Mouse (Mus musculus) frontal cortex, adult (tissue): Measurements from ENCODE around the gene Hspbap1.

ENCODE experiments used
- ATAC-seq: cut with Nextera tagmentation; 2 replicates; pipeline ENCODE4 v1.9.2; 2017; ENCODE audit warnings: mild to moderate bottlenecking, moderate library complexity, mixed read lengths; ENCODE audit not compliant: low TSS enrichment

Hspbap1 gene

DNA sequence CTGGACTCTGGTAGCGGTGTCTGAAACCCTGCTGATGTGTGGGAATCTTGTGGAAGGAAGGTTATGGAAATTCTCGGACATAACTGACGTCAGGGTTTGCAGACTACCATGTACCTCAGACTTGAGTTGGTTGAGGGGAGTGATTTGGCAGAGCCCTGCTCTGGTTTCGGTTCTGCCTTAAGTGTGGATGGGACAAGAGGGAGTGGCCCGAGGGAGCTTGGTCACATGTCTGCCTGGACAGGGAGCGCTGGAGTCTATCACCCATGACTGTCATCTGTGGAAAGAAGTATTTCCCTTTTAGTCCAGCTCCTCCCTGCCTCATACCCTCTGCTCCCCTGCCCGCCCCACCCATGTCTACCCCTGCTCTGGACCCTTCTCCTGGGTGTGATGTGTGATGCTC, 32.0 kb downstream of the Hspbap1 start:
- no peak for ATAC-seq

DNA sequence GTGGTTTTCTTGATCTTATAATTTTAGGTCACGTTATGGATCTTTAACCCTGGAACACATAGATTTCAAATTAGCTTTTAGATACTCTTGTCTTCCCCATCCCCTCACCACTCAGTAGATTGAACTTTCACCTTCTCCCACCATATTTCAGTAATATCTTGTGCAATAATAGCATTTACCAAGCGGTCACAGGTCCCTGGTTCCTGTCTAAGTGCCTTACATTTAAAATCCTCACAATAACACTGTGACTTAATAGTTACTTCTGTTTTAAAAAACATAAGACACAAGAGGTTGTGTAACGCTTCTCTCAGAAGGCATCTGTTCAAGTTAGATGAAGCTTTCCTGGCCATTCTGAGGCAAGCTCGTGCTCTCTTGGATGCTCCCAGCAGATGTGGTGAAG, 33.5 kb downstream of the Hspbap1 start:
- no peak for ATAC-seq

DNA sequence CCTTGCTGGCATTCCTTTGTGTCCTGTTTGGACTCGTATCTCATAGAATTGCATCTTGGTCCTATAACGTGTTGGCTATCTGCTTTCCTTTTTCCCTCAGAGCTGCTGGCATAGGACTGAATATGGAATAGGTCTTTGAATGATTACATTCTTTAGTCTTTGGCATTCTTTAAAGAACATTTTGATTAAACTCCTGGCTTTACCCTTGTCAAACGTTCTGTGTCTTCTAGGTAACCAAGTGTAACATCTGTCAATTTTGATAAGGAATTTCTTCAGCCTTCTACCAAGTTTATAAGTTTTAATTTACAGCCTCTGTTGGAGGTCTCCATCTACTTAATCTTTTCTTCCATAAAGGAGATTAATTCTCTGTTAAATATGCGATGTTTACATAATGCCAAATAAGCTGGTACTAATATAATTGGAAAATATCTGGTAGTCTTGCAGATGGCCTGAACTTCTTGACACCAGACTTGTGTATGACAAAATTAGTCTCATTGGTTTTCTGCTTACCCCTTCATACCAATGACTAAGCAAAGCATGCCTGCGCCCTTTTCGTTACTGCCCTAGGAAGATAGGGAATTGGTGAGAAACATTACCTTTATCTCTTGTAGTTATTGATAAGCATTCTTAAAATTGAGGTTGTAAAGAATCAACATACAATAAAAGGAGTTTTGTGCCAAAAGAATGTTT, 36.9 kb downstream of the Hspbap1 start:
- no peak for ATAC-seq

DNA sequence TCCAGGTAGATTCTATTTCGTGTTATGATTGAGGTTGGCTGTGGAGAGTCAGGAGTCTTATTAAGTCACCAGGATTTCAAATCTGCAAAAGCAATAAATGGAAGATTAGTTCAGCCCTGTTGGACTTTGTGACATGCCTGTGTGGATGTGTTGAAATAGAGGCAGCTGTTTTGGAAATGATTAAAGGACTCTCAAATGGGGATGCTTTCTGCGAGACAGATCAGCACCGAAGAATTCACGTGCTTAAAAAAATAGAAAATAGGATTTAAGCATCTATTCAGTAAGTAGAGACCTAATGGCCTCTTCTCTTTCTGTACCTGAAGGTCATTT, 37.5 kb downstream of the Hspbap1 start:
- no peak for ATAC-seq

DNA sequence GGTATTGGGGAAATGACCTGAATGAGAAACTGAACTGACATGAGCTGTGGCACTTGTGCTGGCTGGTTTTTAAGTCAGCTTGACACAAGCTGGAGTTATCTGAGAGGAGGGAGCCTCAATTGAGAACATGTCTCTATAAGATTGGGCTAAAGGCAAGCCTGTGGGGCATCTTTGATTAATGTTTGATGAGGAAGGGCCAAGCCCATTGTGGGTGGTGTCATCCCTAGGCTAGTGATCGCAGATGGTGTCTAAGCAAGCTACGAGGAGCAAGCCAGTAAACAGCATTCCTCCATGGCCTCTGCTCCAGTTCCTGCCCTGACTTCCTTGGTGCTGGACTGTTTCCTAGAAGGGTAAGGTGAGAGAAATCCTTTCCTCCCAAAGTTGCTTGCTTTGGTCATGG, 38.7 kb downstream of the Hspbap1 start:
- ATAC-seq, result no peak

DNA sequence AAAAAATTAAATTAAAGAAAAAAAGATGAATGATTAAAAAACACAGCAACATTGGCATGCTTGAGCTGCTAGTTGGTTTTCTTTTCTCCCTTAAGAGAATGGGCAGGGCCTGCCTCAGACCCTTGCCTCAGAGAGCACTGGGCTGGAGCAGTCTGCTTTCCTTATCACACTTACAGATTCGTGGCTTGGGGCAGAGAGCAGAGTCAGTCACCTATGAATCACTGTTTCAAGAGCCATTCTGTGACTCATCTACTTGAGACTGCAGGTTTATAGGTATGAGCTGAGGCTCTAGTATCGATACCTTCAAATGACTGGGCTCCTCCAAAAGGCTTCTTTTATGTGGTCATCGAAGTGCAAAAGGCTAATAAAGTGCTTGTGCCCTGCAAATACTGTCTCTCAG, 42.9 kb downstream of the Hspbap1 start:
- no peak for ATAC-seq

DNA sequence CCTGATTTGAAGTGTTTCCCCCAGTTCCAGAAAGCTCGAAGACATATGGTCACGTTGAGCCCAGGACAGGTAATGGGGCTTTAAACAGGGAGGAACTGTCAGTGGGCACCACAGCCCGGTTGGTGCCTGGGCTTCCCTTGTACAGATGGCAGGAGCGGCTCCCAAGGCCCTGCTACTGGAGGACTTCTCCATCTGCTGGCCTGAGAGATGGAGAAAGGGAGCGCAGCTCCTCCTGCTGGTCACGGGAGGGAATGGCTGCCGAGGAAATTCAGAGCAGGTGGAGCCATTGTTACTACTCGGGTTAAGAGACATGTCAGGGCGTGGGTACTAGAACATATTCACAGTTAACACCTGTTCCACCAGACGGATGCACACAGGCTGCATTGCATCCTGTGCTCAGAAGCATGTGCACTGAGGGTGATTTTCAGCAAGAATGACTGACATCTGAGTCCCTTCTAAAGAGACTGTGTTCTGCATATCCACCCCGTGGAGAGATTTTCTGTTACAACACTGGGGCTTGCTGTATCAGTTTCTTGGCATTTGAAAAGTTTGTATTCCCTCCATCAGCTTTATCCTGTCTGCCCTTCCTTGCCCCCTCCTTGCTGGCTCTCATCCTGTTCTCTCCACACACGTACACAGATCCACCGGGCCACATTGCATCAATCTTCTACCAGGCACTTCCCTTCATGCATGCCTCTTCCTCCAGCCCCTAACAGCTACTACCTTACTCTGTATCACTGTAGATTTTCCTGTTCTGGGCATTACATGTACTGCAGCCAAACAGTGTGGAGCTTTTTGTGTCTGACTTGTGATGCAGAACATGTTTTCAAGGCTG, 47.3 kb downstream of the Hspbap1 start:
- peak; percentile 95 for ATAC-seq

DNA sequence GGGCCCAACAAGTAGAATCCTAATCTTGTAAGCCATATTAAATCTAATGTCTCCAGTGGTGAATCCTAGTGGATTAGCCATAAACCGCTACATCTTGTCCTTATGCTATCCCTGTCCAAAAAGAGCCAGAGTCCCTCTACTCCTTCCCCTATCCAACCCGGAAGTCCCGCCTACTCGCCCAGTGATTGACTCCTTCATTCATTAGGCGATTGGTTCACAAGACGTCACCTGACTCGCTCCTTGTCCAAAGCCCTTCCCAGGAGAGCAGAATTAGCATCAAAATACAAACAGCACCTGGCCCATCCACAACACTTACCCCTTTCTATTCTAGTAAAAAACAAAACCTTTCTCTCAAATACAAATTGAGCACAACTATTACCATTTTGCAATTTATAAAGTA, 59.8 kb downstream of the Hspbap1 start:
- ATAC-seq, result no peak

DNA sequence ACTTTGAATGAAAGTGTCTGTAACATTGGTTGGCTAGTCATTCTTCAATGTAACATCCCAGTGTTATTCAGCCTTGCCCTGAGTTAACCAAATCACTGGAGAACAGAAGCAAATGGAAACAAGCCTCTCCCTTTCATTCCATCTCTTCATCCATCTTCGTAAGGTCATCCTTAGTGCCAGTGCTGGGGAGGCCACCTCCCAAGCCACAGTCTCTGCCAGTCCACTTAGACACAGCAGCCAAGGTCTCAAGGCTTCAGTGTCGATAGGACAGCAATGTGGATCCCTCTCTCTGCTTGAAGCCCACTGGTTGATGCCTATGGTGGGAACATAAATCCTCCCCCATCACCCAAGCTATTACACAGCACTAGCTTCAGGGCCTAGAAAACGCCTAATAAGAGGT, 62.8 kb downstream of the Hspbap1 start:
- no peak for ATAC-seq

DNA sequence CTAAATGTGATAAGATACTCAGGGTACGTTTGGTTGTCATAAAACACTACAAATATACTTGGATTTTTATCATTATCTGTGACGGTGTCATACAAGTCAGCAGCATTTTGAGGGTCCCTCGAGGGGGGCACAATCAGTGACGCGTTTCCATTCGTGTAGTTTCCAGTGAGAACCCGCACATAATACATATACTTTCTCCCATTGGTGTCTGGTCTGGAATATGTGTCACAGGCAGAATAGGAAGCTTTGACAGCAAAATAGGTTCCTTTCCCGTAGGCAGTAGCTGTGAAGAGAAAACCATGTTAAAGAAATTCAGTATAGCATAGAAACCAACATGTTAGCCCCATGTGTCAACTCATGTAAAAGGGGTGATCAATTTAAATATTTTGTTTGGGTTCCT, 64.5 kb downstream of the Hspbap1 start:
- ATAC-seq, result no peak

DNA sequence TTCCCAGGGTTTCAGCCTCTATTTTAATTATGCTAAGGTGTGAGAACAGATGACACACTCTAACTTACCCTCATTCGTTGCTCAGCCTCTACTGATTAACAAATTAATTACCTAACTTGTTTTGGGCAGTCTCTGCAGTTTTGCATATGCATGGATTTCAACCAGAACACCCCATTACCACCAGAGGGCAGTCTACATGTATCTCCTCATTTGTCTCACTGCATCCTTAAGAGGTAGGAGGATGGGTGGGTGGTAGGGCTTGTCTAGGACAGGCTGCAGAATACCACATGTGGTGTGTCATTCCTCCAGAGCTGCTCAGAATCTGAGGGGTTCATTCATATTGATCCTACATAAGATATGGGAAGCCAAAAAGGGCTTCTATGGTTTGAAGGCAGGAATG, 69.5 kb downstream of the Hspbap1 start:
- ATAC-seq, result peak; percentile 67

DNA sequence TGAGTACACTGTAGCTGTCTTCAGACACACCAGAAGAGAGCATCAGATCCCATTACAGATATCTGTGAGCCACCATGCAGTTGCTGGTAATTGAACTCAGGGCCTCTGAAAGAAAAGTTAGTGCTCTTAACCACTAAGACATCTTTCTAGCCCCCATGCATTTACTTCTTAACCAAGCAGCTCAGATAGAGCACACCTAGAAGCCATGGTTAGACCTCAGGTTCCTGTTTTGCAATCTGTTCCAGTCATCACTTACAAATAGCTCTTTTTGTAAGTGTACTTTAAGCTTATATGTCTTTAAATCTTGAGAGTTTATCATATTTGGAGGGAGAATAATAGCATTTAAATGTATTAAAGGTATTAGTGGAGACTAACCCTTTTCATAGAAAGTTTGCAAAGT, 77.0 kb downstream of the Hspbap1 start:
- no peak for ATAC-seq

DNA sequence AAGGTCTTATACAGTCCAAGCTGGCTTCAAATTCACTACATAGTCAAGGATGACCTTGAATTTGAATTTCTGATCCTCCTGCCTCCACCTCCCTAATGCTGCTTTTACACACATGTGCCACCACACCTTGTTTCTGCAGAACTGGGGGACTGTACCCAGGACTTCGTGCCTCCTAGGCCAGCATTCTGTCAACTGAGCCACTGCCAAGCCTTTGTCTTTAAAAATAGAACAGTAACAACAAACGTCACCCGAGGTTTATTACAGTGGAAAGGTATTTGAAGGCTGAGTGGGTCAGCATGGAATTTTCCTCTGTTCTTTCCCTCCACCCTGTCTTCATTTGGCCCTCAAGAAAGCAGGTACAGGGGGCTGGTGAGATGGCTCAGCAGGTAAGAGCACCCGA, 85.7 kb downstream of the Hspbap1 start:
- ATAC-seq, result no peak

DNA sequence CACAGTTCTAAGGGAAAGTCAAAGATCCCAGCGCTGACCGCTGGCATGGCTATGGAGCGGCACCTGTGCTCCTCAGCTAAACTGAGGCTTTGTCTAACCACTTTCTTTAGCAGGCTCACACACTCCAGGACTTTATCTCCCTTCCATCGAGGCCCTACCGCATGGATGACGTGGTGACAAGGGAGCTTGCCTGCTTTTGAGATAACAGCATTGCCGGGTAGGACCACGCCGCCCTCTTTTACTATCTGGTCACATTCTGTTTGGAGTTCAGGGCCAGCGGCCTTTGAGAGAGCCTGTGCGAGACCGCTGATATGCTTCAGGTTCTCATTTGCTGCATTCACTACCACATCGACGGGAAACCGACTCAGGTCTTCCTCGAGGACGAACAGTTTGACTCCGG, 86.6 kb downstream of the Hspbap1 start:
- ATAC-seq, result no peak

DNA sequence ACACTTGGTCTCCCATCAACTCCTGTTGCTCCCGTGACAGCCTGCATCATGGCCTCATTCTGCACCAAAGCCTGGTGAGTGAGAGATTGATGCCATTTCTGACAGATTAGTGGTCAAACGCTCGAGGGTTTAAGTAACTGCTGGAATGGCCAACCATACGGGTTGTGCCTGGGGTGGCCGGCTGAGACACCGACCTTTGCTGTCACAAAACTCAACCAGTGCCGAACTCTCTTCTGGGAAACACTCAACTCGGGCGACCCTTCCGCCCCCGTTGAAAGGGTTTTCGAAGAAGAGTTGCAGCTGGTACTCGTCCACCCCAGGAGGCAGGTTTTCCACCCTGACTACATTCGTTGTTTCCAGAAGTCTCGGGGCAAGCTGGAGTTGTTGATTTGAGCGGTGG, 90.1 kb downstream of the Hspbap1 start:
- ATAC-seq, result no peak

DNA sequence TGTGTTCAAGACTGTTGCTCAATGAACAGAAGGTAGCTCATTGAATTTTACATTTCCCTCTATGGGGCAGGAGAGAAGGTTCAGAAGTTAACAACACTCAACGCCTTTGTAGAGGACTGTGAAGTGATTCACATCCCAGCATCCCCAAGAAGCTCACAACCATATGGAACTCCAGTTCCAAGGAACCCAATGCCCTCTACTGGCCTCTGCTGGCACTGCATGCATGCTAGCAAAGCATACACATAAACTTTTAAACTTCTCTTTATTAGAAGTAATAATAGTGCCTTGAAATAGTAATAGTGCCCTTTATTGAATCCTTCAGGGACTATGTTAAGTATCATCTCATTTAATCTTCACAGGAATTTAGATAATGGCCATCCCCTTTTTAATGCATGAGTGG, 91.9 kb downstream of the Hspbap1 start:
- ATAC-seq, result no peak

DNA sequence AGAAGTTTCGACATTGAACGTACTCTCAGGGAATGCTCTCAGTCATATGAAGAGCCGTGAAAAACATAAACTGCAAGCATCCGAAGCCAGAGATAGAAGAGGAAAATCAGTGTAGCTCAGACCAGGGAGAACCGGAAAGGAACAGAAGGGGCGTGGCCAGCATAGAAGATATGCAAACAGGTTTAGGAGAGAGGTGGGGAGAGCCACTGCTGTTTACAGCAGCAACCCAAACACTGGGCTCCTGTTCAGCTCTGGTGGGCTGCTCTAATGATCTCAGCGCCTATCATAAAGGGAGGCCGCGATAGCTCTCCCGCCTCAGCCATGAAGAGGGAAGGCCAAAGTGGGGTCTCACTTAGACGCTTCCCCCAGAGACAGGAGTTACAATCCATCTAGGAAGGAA, 97.6 kb downstream of the Hspbap1 start:
- no peak for ATAC-seq

DNA sequence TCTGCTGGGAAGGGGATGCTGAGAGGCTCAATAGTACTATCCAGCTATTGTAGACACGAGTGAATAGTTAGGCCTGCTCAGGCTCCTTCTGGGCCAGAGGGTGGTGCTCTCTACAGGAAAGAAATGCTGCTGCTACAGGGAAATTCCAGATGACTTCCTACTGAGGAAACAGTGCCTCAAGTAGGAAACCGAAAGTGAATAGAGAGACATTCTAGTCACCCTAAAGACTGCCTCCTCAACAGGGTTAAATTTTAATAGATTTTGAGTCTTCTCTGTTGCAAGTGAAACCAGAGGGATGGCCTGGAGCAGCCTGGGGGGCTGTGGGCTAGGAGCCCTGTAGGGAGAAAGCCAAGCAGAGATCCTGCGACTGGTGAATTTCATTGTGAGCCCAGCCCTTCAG, 99.0 kb downstream of the Hspbap1 start:
- no peak for ATAC-seq

DNA sequence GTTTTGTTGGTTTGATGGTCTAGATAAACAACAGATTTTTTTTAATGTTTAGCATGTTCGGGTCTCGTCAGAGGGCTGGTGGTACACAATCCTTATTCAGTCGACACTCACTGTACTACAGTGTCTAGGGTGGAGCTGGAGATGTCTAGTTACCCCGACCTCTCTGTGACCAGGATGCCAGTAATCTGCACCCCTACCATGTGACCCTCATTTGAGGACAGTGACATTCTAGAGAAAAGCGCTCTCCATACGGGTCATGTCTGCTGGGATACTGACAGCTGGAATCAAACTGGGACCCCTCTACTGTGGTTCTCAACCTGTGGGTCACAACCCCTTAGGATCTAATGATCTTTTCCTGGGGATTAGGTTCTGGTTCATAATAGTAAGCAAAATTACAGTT, 99.5 kb downstream of the Hspbap1 start:
- no peak for ATAC-seq

DNA sequence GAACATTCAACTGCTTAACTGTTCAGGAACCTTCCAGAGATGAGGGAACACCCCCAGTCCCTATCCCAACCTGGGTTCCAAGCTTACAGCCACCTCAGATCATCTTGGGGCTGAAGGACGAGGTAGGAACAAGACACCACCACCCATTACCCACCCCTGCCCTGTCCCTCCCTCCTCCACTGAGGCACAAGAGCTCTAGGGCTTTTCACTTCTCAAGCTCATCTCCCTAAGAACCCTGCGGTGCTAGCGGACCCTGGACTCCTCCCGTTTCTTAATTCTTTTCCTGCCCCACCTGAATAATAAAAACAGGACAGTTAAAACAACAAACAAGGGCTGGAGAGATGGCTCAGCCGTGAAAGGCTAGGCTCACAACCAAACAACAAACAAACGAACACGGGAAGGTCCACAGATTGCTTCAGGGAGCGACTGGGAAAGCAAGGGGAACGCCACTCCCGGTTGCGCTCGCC, 100.4 kb downstream of the Hspbap1 start:
- peak; percentile 54; the same call in 1 of the 2 replicates for ATAC-seq

DNA sequence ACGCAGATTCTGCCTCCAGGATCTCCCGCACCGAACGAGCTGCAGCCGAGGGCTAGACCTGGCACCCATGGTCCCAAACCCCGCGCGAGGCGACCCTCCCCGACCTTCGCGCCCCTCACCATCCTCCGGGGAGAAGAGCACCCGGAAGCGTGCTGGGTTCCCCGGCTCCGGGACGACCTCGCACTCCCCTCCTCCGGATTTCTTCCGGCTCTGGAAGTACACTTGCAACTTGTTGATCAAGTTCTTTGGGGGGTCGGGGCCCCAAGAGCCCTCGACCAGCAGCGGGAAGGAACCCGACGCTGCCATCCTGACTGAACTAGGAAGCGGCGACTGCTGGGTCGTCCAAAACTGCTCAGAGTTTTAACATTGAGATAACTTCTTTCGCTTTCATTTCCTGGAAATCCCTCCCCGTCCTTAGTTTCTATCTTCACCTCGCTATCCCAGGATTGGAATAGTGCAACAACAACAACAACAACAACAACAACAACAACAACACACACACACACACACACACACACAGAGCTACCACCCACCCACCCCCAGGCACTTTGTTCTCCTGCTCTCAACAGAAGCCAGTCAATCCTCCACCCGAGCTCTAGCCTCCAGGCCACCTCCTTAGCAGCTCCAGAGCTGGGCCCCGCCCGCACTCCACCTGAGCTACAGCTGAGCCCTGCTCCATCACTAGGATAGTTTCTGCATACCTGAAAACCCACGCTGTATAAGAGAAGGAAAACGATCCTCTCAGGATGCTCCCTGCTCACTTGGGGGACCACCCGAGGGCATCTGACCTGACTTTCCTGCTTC, 101.1 kb downstream of the Hspbap1 start, which contains the start of gene Parp14:
Gene Parp14 (minus strand): TSS at position 497 of the 804 bp plus-strand sequence.
- 0 out of 2 replicates have a peak, but pooled peaks have one; percentile 58 for ATAC-seq

DNA sequence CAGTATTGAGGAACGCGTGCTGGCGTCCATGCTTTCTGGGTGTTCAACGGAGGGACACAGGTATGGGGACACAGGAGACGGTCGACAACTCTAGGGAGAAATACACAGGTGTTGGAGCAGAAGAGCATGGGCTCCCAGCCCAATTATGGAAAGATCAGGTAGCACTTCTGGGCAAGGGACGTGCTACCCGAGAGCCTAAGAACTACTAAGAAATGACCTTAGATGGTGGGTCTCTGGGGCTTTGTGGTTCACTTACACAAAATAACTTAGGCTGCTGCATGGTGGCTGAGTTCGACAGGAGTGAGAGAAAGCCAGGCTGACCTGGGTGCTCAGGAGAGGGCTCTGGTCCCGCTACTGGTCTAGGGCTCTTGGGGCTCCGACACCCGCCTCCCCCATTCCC, 101.7 kb downstream of the Hspbap1 start:
- no peak for ATAC-seq
